ENCODE assay signal across 8 mouse cellular contexts in genomic region chr12:4523208-4523607, GRCm38 (mm10). TPM values are rescaled to one million over a fixed set of nuclear protein-coding genes. Genes with fewer than 3 reads are reported as not detected.
DNase-seq lines count a peak whose midpoint lies in the region; ATAC-seq and TF ChIP-seq lines count a peak whose summit lies in the region.
"Had no signal": no experiment of that assay in that cellular context is flagged by ENCODE, and none has a peak within 500 bp of the region (broad histone marks: within the 10 kb centered on the region; RNA-seq: fewer than 3 reads in every experiment).

No protein-coding gene starts in this region.

- peak overlapping the region; percentile 19; the same call in 1 of the 2 replicates for H3K9ac ChIP-seq in embryonic facial prominence, embryonic 11.5 days (replicated peaks; ENCODE audit: low read length)
- H3K9ac ChIP-seq in intestine, embryonic 16.5 days (ENCODE audit: low read depth, low read length), result 0 out of 2 replicates have a peak overlapping the region, but pooled peaks have one; percentile 24
- peak overlapping the region; percentile 7; the same call in 1 of the 2 replicates for H3K9ac ChIP-seq in limb, embryonic 14.5 days (ENCODE audit: low read depth, low read length, severe bottlenecking)
- H3K9ac ChIP-seq in neural tube, embryonic 15.5 days (replicated peaks), result 0 out of 2 replicates have a peak overlapping the region, but pooled peaks have one; percentile 7
- H3K9ac ChIP-seq: liver, embryonic 14.5 days had no signal

- no peak overlapping the region for H3K27ac ChIP-seq in cerebellum, adult 2 months (ENCODE audit: insufficient read depth, low read length)
- no peak overlapping the region for H3K27ac ChIP-seq in embryonic facial prominence, embryonic 11.5 days (replicated peaks; ENCODE audit: low read depth, low read length)
- peak overlapping the region; percentile 48; the same call in 1 of the 2 replicates for H3K27ac ChIP-seq in intestine, embryonic 16.5 days (ENCODE audit: low read length)
- H3K27ac ChIP-seq in limb, embryonic 14.5 days (replicated peaks; ENCODE audit: low read depth, low read length), result peak overlapping the region; percentile 52
- peak overlapping the region; percentile 83 for H3K27ac ChIP-seq in neural tube, embryonic 15.5 days (replicated peaks)
- H3K27ac ChIP-seq: liver, embryonic 14.5 days had no signal

- WGBS in cerebellum, adult 2 months, result 11% methylated on average over 10 of the region's 10 CpGs
- WGBS in embryonic facial prominence, embryonic 11.5 days, result 2% methylated on average over 10 of the region's 10 CpGs
- 4% methylated on average over 10 of the region's 10 CpGs for WGBS in intestine, embryonic 16.5 days
- 2% methylated on average over 10 of the region's 10 CpGs for WGBS in limb, embryonic 14.5 days
- 2% methylated on average over 10 of the region's 10 CpGs for WGBS in neural tube, embryonic 15.5 days

- H3K9me3 ChIP-seq in embryonic facial prominence, embryonic 11.5 days (replicated peaks; ENCODE audit: control insufficient read depth, low read length), result no peaks in the 10 kb centered on the region
- H3K9me3 ChIP-seq in intestine, embryonic 16.5 days (ENCODE audit: control insufficient read depth, low read length), result no peaks in the 10 kb centered on the region
- no peaks in the 10 kb centered on the region for H3K9me3 ChIP-seq in limb, embryonic 14.5 days (ENCODE audit: control insufficient read depth, low read length)
- no peaks in the 10 kb centered on the region for H3K9me3 ChIP-seq in neural tube, embryonic 15.5 days (replicated peaks)

- peak; percentile 73 for ATAC-seq in embryonic facial prominence, embryonic 11.5 days (replicated peaks; ENCODE audit: insufficient number of reproducible peaks, low FRiP score, low TSS enrichment, low read depth)
- peak; percentile 76 for ATAC-seq in intestine, embryonic 16.5 days
- ATAC-seq in limb, embryonic 14.5 days (ENCODE audit: low FRiP score, low read depth), result peak; percentile 91
- peak; percentile 67 for ATAC-seq in neural tube, embryonic 15.5 days (ENCODE audit: low FRiP score)

- TF ChIP-seq POLR2A in cerebellum, adult 2 months (IDR thresholded peaks at IDR 0.05; ENCODE audit: borderline replicate concordance, insufficient read depth, low read length), result no peak
- no peak for TF ChIP-seq POLR2A in limb, embryonic 14.5 days (IDR thresholded peaks at IDR 0.05; ENCODE audit: borderline replicate concordance, extremely low read depth, insufficient read depth, insufficient read length)

- no peak overlapping the region for H3K4me3 ChIP-seq in cerebellum, adult 2 months (replicated peaks; ENCODE audit: insufficient read depth, low read depth, low read length)
- no peak overlapping the region for H3K4me3 ChIP-seq in embryonic facial prominence, embryonic 11.5 days (ENCODE audit: low read depth, low read length)
- H3K4me3 ChIP-seq in intestine, embryonic 16.5 days (ENCODE audit: low read length), result 0 out of 2 replicates have a peak overlapping the region, but pooled peaks have one; percentile 5
- H3K4me3 ChIP-seq in limb, embryonic 14.5 days (replicated peaks; ENCODE audit: low read length), result 0 out of 2 replicates have a peak overlapping the region, but pooled peaks have one; percentile 2
- 0 out of 2 replicates have a peak overlapping the region, but pooled peaks have one; percentile 3 for H3K4me3 ChIP-seq in neural tube, embryonic 15.5 days (replicated peaks)

- no peaks in the 10 kb centered on the region for H3K36me3 ChIP-seq in embryonic facial prominence, embryonic 11.5 days (replicated peaks; ENCODE audit: control insufficient read depth, insufficient read depth, low read depth, low read length)
- H3K36me3 ChIP-seq in intestine, embryonic 16.5 days (ENCODE audit: control insufficient read depth, insufficient read depth, low read length), result no peaks in the 10 kb centered on the region
- no peaks in the 10 kb centered on the region for H3K36me3 ChIP-seq in limb, embryonic 14.5 days (ENCODE audit: control insufficient read depth, insufficient read depth, low read length)
- no peaks in the 10 kb centered on the region for H3K36me3 ChIP-seq in neural tube, embryonic 15.5 days

- TF ChIP-seq CTCF in cerebellum, adult 2 months (IDR thresholded peaks at IDR 0.05; ENCODE audit: borderline replicate concordance, insufficient read depth, low read depth, low read length), result no peak

- no peaks in the 10 kb centered on the region for H3K27me3 ChIP-seq in cerebellum, adult 2 months (ENCODE audit: control insufficient read depth, insufficient read depth, low read length)
- no peaks in the 10 kb centered on the region for H3K27me3 ChIP-seq in embryonic facial prominence, embryonic 11.5 days (ENCODE audit: control insufficient read depth, insufficient read depth, low read length)
- H3K27me3 ChIP-seq in intestine, embryonic 16.5 days (replicated peaks; ENCODE audit: control insufficient read depth, insufficient read depth, low read length), result no peaks in the 10 kb centered on the region
- H3K27me3 ChIP-seq in limb, embryonic 14.5 days (ENCODE audit: control insufficient read depth, insufficient read depth, low read length), result no peaks in the 10 kb centered on the region
- H3K27me3 ChIP-seq in neural tube, embryonic 15.5 days (replicated peaks), result no peaks in the 10 kb centered on the region

- peaks cover 4% of the 10 kb centered on the region for H3K4me1 ChIP-seq in cerebellum, adult 2 months (ENCODE audit: control insufficient read depth, insufficient read depth, low read length)
- no peaks in the 10 kb centered on the region for H3K4me1 ChIP-seq in embryonic facial prominence, embryonic 11.5 days (ENCODE audit: control insufficient read depth, insufficient read depth, low read length)
- peaks cover 7% of the 10 kb centered on the region for H3K4me1 ChIP-seq in intestine, embryonic 16.5 days (ENCODE audit: control insufficient read depth, insufficient read depth, low read length)
- peaks cover 26% of the 10 kb centered on the region for H3K4me1 ChIP-seq in limb, embryonic 14.5 days (ENCODE audit: control insufficient read depth, insufficient read depth, low read length)
- peaks cover 32% of the 10 kb centered on the region for H3K4me1 ChIP-seq in neural tube, embryonic 15.5 days

- H3K4me2 ChIP-seq in embryonic facial prominence, embryonic 11.5 days (ENCODE audit: low read depth, low read length), result peak overlapping the region; percentile 14; the same call in 1 of the 2 replicates
- H3K4me2 ChIP-seq in intestine, embryonic 16.5 days (ENCODE audit: low read depth, low read length), result peak overlapping the region; percentile 33
- H3K4me2 ChIP-seq in limb, embryonic 14.5 days (replicated peaks; ENCODE audit: low read depth, low read length, severe bottlenecking), result peak overlapping the region; percentile 39
- peak overlapping the region; percentile 41 for H3K4me2 ChIP-seq in neural tube, embryonic 15.5 days

- DNase-seq in cerebellum, adult 2 months, result peak; percentile 39 to 43
- peak; percentile 74 for DNase-seq in embryonic facial prominence, embryonic 11.5 days (ENCODE audit: low spot score)
- DNase-seq in gastrocnemius, postnatal 4 days (ENCODE audit: low spot score in 2 of 2), result peak; percentile 63 to 81
- peak; percentile 91 for DNase-seq in limb, embryonic 14.5 days (ENCODE audit: low spot score)
- no peak for DNase-seq in spleen, adult 12 weeks (ENCODE audit: low spot score)

RNA-seq across cellular contexts. Expression of gene Ncoa1, which starts 46.2 kb away (rescaled TPM):
- 60.6 and 62.5 TPM in 2 replicates for polyA plus RNA-seq in cerebellum, adult 2 months (2012; rRNA removed)
- polyA plus RNA-seq in embryonic facial prominence, embryonic 11.5 days (2014; fragmentation: Nextera tagmentation; extraction: Ambion mirVana), result 7.1 and 7.8 TPM in 2 replicates
- 10 to 100 TPM; 51.1 to 52.3 TPM for total RNA-seq in gastrocnemius, postnatal 4 days (2021)
- 4.7 and 4.9 TPM in 2 replicates for polyA plus RNA-seq in intestine, embryonic 16.5 days (2015; fragmentation: Nextera tagmentation; extraction: Ambion mirVana)
- polyA plus RNA-seq in limb, embryonic 14.5 days (2012; rRNA removed), result 26.9 and 33.8 TPM in 2 replicates
- polyA plus RNA-seq in limb, embryonic 14.5 days (2014; fragmentation: Nextera tagmentation; extraction: Ambion mirVana), result 23.0 and 26.3 TPM in 2 replicates
- 13.7 and 15.8 TPM in 2 replicates for polyA plus RNA-seq in neural tube, embryonic 15.5 days (2015; fragmentation: Nextera tagmentation; extraction: Ambion mirVana)

Comparison
In these comparisons a context has a peak if more than half of its experiments do, and no peak if none do; other contexts are left out.
1. H3K27ac ChIP-seq: peak in intestine, embryonic 16.5 days (single experiment), limb, embryonic 14.5 days (single experiment) and neural tube, embryonic 15.5 days (single experiment); none in cerebellum, adult 2 months (single experiment) and embryonic facial prominence, embryonic 11.5 days (single experiment).
2. H3K4me3 ChIP-seq: peak in intestine, embryonic 16.5 days (single experiment), limb, embryonic 14.5 days (single experiment) and neural tube, embryonic 15.5 days (single experiment); none in cerebellum, adult 2 months (single experiment) and embryonic facial prominence, embryonic 11.5 days (single experiment).
3. Peak in every context shown above with its lines, with median percentiles within 50 percentile points of each other: ATAC-seq, H3K4me2 ChIP-seq and H3K9ac ChIP-seq.